Mouse (Mus musculus): ENCODE data around the gene Ctnnbl1. TPM values are rescaled to one million over a fixed set of nuclear protein-coding genes. Genes with fewer than 3 reads are reported as not detected.

The Ctnnbl1 gene
- total and polyA plus RNA-seq, 3 experiments = 46.0 to 57.2 (median 48.6) TPM

DNA sequence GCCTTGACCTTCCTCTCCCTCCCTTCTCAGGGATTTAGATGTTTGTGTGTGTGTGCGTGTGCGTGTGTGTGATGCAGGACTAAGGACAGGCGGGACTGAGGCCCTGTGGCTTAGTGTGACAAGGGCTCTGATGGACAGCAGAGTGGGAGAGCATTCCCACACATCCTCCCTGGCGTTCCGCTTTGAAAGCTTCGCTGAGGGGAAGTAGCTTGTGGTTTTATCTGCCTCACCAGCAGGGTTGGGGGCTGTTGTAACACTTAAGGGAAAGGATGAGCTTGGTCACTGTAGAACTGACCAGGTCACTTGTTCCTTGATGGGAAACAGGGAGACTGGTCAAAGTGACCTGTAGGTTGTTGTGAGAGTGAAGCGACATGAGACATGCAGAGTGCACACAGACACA, 121.1 kb downstream of the Ctnnbl1 start:
- no peak overlapping the region for H3K9ac ChIP-seq (ENCODE audit: insufficient read depth, low read depth)
- no peaks in the 10 kb centered on the region for H3K27me3 ChIP-seq (replicated peaks)
- in situ Hi-C loops (cut with MboI; ENCODE audit: low pct_ligation_motif_present, low pct_unique_long_range_greater_than_20kb, low sequenced_read_pairs) = no loop called here
- no peak for TF ChIP-seq TBP (conservative IDR thresholded peaks at IDR 0.05; ENCODE audit: low read depth, low read length)
- TF ChIP-seq IRF4 (IDR thresholded peaks at IDR 0.05; ENCODE audit: low read depth, low read length) = no peak
- no peak for TF ChIP-seq CHD2 (IDR thresholded peaks at IDR 0.05; ENCODE audit: low read length)
- TF ChIP-seq CHD1 (IDR thresholded peaks at IDR 0.05; ENCODE audit: low read depth, low read length) = no peak
- no peak for TF ChIP-seq USF2 (conservative IDR thresholded peaks at IDR 0.05; ENCODE audit: low read depth, low read length)
- no peak for TF ChIP-seq ZKSCAN1 (IDR thresholded peaks at IDR 0.05; ENCODE audit: borderline replicate concordance, low read depth, low read length)
- no peak for TF ChIP-seq SMC3 (IDR thresholded peaks at IDR 0.05; ENCODE audit: low read depth, low read length)
- no peak for TF ChIP-seq UBTF (IDR thresholded peaks at IDR 0.05; ENCODE audit: low read depth, low read length)
- no peak for TF ChIP-seq JUND (conservative IDR thresholded peaks at IDR 0.05; ENCODE audit: low read depth, low read length)
- TF ChIP-seq BHLHE40 (IDR thresholded peaks at IDR 0.05; ENCODE audit: low read depth, low read length) = no peak
- H3K9me3 ChIP-seq (replicated peaks; ENCODE audit: low read length) = no peaks in the 10 kb centered on the region
- H3K36me3 ChIP-seq (replicated peaks in 1 of 2; ENCODE audit: control insufficient read depth in 1 of 2, insufficient read depth in 1 of 2, low read length in 1 of 2) = peaks cover 0 to 59% of the 10 kb centered on the region in 2 experiments
- dilution Hi-C loops (cut with MboI; ENCODE audit: extremely low pct_ligation_motif_present, extremely low pct_unique_long_range_greater_than_20kb, low sequenced_read_pairs) = no loop called here
- no peak overlapping the region for H3K27ac ChIP-seq (ENCODE audit: insufficient read depth, low read depth)
- H3K4me2 ChIP-seq (ENCODE audit: insufficient read depth, low read depth, poor library complexity, severe bottlenecking) = no peak overlapping the region
- no peak overlapping the region for H3K4me3 ChIP-seq (replicated peaks in 1 of 3; ENCODE audit: low read depth in 2 of 3, low read length in 2 of 3, poor library complexity in 1 of 3)
- no peak for DNase-seq (ENCODE audit: extremely low read depth)
- H3K79me2 ChIP-seq (replicated peaks; ENCODE audit: control insufficient read depth, extremely low read depth, insufficient read depth, poor library complexity, severe bottlenecking) = no peaks in the 10 kb centered on the region
- peaks cover 0 to 2% of the 10 kb centered on the region in 2 experiments; a peak in 1 of 4 replicates for H3K4me1 ChIP-seq (ENCODE audit: control insufficient read depth in 1 of 2, insufficient read depth in 2 of 2)

- DNase-seq (ENCODE audit: extremely low read depth) = no peak
- no peaks in the 10 kb centered on the region for H3K79me2 ChIP-seq (replicated peaks; ENCODE audit: control insufficient read depth, extremely low read depth, insufficient read depth, poor library complexity, severe bottlenecking)
- in situ Hi-C loops (cut with MboI; ENCODE audit: low pct_ligation_motif_present, low pct_unique_long_range_greater_than_20kb, low sequenced_read_pairs) (no loop called here), dilution Hi-C loops (cut with MboI; ENCODE audit: extremely low pct_ligation_motif_present, extremely low pct_unique_long_range_greater_than_20kb, low sequenced_read_pairs) (no loop called here)
- peaks cover 0 to 54% of the 10 kb centered on the region in 2 experiments for H3K36me3 ChIP-seq (replicated peaks in 1 of 2; ENCODE audit: control insufficient read depth in 1 of 2, insufficient read depth in 1 of 2, low read length in 1 of 2)
- H3K27ac ChIP-seq (ENCODE audit: insufficient read depth, low read depth) = no peak overlapping the region
- no peak overlapping the region for H3K4me3 ChIP-seq (replicated peaks in 1 of 3; ENCODE audit: low read depth in 2 of 3, low read length in 2 of 3, poor library complexity in 1 of 3)
- H3K9me3 ChIP-seq (replicated peaks; ENCODE audit: low read length) = no peaks in the 10 kb centered on the region
- H3K4me1 ChIP-seq (ENCODE audit: control insufficient read depth in 1 of 2, insufficient read depth in 2 of 2) = peaks cover 0 to 2% of the 10 kb centered on the region in 2 experiments; a peak in 1 of 4 replicates
- no peak for TF ChIP-seq MXI1 (IDR thresholded peaks at IDR 0.05; ENCODE audit: low read depth, low read length)
- TF ChIP-seq PAX5 (IDR thresholded peaks at IDR 0.05; ENCODE audit: low read length) = no peak
- H3K4me2 ChIP-seq (ENCODE audit: insufficient read depth, low read depth, poor library complexity, severe bottlenecking) = no peak overlapping the region
- H3K27me3 ChIP-seq (replicated peaks) = no peaks in the 10 kb centered on the region
- no peak overlapping the region for H3K9ac ChIP-seq (ENCODE audit: insufficient read depth, low read depth)
These were observed 122.0 kb downstream of the Ctnnbl1 start for GRCm38 (mm10) chr2:157859046-157859701.

DNA sequence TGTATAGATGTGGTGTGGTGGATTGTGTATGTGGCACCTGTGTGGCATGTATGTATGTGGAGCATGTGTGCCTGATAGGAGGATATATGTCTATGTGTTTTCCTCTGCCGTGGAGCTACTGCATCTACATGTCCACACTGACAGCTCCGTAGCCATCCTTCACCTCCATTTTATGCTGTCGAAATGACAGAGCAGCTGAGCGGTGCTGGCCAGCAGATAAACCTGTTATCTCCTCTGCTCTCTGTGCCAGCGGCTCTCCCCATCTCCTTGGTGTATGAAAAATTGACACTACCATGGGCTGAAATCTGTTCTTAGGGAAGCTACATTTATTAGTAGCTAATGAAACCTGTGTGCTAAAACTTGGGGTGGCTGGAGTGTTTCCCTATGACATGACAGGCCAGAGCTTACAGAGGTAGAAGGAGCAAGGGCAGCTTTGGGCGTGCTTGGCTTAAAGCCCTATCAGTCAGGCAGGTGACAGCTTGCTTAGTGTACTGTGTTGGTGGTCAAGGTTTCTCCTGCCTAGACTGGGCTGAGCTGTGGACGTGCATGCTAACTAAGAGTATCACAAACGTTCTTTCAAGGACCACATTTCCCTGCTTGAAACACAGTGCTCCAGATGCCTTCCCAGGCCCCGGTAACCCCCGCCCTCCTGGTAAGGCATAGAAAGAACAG, 124.2 kb downstream of the Ctnnbl1 start:
- H3K4me2 ChIP-seq (ENCODE audit: insufficient read depth, low read depth, poor library complexity, severe bottlenecking) = no peak overlapping the region
- no peaks in the 10 kb centered on the region for H3K79me2 ChIP-seq (replicated peaks; ENCODE audit: control insufficient read depth, extremely low read depth, insufficient read depth, poor library complexity, severe bottlenecking)
- no peaks in the 10 kb centered on the region for H3K9me3 ChIP-seq (replicated peaks; ENCODE audit: low read length)
- H3K27me3 ChIP-seq (replicated peaks) = no peaks in the 10 kb centered on the region
- H3K4me3 ChIP-seq (replicated peaks in 1 of 3; ENCODE audit: low read depth in 2 of 3, low read length in 2 of 3, poor library complexity in 1 of 3) = no peak overlapping the region
- dilution Hi-C loops (cut with MboI; ENCODE audit: extremely low pct_ligation_motif_present, extremely low pct_unique_long_range_greater_than_20kb, low sequenced_read_pairs) (no loop called here), in situ Hi-C loops (cut with MboI; ENCODE audit: low pct_ligation_motif_present, low pct_unique_long_range_greater_than_20kb, low sequenced_read_pairs) (no loop called here)
- H3K9ac ChIP-seq (ENCODE audit: insufficient read depth, low read depth) = no peak overlapping the region
- no peak for DNase-seq (ENCODE audit: extremely low read depth)
- no peak overlapping the region for H3K27ac ChIP-seq (ENCODE audit: insufficient read depth, low read depth)
- H3K36me3 ChIP-seq (replicated peaks in 1 of 2; ENCODE audit: control insufficient read depth in 1 of 2, insufficient read depth in 1 of 2, low read length in 1 of 2) = peaks cover 0 to 49% of the 10 kb centered on the region in 2 experiments
- H3K4me1 ChIP-seq (ENCODE audit: control insufficient read depth in 1 of 2, insufficient read depth in 2 of 2) = no peaks in the 10 kb centered on the region; a peak in 1 of 4 replicates
- TF ChIP-seq ETS1 (conservative IDR thresholded peaks at IDR 0.05; ENCODE audit: low read depth, low read length) = no peak
- TF ChIP-seq ELF1 (IDR thresholded peaks at IDR 0.05; ENCODE audit: low read depth, low read length) = no peak
- no peak for TF ChIP-seq RCOR1 (conservative IDR thresholded peaks at IDR 0.05; ENCODE audit: low read depth, low read length)
- TF ChIP-seq RAD21 (IDR thresholded peaks at IDR 0.05; ENCODE audit: low read depth, low read length) = no peak
- no peak for TF ChIP-seq CHD2 (IDR thresholded peaks at IDR 0.05; ENCODE audit: low read length)
- no peak for TF ChIP-seq NELFE (IDR thresholded peaks at IDR 0.05; ENCODE audit: low read depth, low read length)
- no peak for TF ChIP-seq BHLHE40 (IDR thresholded peaks at IDR 0.05; ENCODE audit: low read depth, low read length)
- no peak for TF ChIP-seq UBTF (IDR thresholded peaks at IDR 0.05; ENCODE audit: low read depth, low read length)
- no peak for TF ChIP-seq NRF1 (IDR thresholded peaks at IDR 0.05; ENCODE audit: low read depth, low read length)
- TF ChIP-seq MAX (IDR thresholded peaks at IDR 0.05; ENCODE audit: low read length) = no peak
- TF ChIP-seq ZMIZ1 (IDR thresholded peaks at IDR 0.05; ENCODE audit: low read depth, low read length) = no peak
- no peak for TF ChIP-seq CTCF (conservative IDR thresholded peaks at IDR 0.05 in 1 of 2, IDR thresholded peaks at IDR 0.05 in 1 of 2; ENCODE audit: low read depth in 2 of 2, low read length in 2 of 2)
- TF ChIP-seq ZC3H11A (IDR thresholded peaks at IDR 0.05; ENCODE audit: low read depth, low read length) = no peak
- no peak for TF ChIP-seq JUN (IDR thresholded peaks at IDR 0.05; ENCODE audit: insufficient read depth, low read depth, low read length)
- no peak for TF ChIP-seq MAZ (IDR thresholded peaks at IDR 0.05; ENCODE audit: low read depth, low read length)
- no peak for TF ChIP-seq MXI1 (IDR thresholded peaks at IDR 0.05; ENCODE audit: low read depth, low read length)
